In the genomic region with DNA sequence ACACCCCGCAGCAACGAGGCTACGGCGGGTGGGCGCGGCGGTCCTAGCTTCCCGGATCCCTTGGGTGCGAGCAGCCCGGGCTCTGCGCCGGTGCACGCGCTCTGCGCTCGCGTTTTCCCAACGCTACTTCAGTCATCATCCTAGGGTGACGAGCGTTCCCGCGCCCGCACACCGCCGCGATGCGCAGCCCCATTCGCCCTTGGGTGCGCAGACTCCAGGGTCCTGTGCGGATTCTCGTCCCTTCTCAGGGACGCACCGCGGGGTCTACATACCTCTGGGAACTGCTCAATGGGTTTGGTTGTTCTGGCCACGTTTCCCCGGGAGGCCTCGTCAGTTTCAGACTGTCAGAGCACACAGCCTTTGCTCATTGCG, we compare ENCODE assay signal across 7 mouse cellular contexts. TPM values are rescaled to one million over a fixed set of nuclear protein-coding genes. Genes with fewer than 3 reads are reported as not detected.
A peak's percentile ranks its signal among the peaks of the same experiment; 100 is the strongest.
DNase-seq lines count a peak whose midpoint lies in the region; ATAC-seq and TF ChIP-seq lines count a peak whose summit lies in the region.

No protein-coding gene starts in this region.

- peak overlapping the region; percentile 99 for H3K4me2 ChIP-seq in embryonic facial prominence, embryonic 13.5 days
- peak overlapping the region; percentile 97 for H3K4me2 ChIP-seq in intestine, embryonic 14.5 days (ENCODE audit: low read length)
- peak overlapping the region; percentile 85 for H3K4me2 ChIP-seq in midbrain, embryonic 13.5 days (replicated peaks)

- TF ChIP-seq POLR2A in liver, adult 2 months (IDR thresholded peaks at IDR 0.05; ENCODE audit: extremely low read depth, insufficient read depth, low read length) = no peak

- TF ChIP-seq CTCF in liver, adult 2 months (IDR thresholded peaks at IDR 0.05; ENCODE audit: low read depth, low read length) = no peak

- peaks cover 3% of the 10 kb centered on the region; the same call in 1 of the 2 replicates for H3K27me3 ChIP-seq in liver, adult 2 months (ENCODE audit: control insufficient read depth, insufficient read depth, low read length)
- H3K27me3 ChIP-seq in embryonic facial prominence, embryonic 13.5 days = peaks cover 76% of the 10 kb centered on the region
- H3K27me3 ChIP-seq in intestine, embryonic 14.5 days (replicated peaks; ENCODE audit: control insufficient read depth, insufficient read depth, low read length) = peaks cover 48% of the 10 kb centered on the region
- H3K27me3 ChIP-seq in midbrain, embryonic 13.5 days = peaks cover 61% of the 10 kb centered on the region

- WGBS in liver, adult 2 months = 1% methylated on average over 38 of the region's 38 CpGs
- under 1% methylated on average over 33 of the region's 38 CpGs for WGBS in embryonic facial prominence, embryonic 13.5 days
- WGBS in intestine, embryonic 14.5 days = under 1% methylated on average over 38 of the region's 38 CpGs
- under 1% methylated on average over 38 of the region's 38 CpGs for WGBS in midbrain, embryonic 13.5 days

- H3K4me1 ChIP-seq in liver, adult 2 months (ENCODE audit: control insufficient read depth, insufficient read depth, low read length) = no peaks in the 10 kb centered on the region
- H3K4me1 ChIP-seq in embryonic facial prominence, embryonic 13.5 days = peaks cover 10% of the 10 kb centered on the region
- no peaks in the 10 kb centered on the region for H3K4me1 ChIP-seq in intestine, embryonic 14.5 days (replicated peaks; ENCODE audit: control insufficient read depth, insufficient read depth, low read length)
- peaks cover 26% of the 10 kb centered on the region for H3K4me1 ChIP-seq in midbrain, embryonic 13.5 days (replicated peaks)

- H3K9me3 ChIP-seq in embryonic facial prominence, embryonic 13.5 days = no peaks in the 10 kb centered on the region
- H3K9me3 ChIP-seq in intestine, embryonic 14.5 days (ENCODE audit: control insufficient read depth, low read length) = no peaks in the 10 kb centered on the region
- no peaks in the 10 kb centered on the region for H3K9me3 ChIP-seq in midbrain, embryonic 13.5 days

- no peaks in the 10 kb centered on the region for H3K79me2 ChIP-seq in liver, adult 2 months (ENCODE audit: control insufficient read depth, insufficient read depth, low read length)

- H3K36me3 ChIP-seq in liver, adult 2 months (ENCODE audit: control insufficient read depth, insufficient read depth, low read length) = no peaks in the 10 kb centered on the region
- no peaks in the 10 kb centered on the region for H3K36me3 ChIP-seq in embryonic facial prominence, embryonic 13.5 days
- no peaks in the 10 kb centered on the region for H3K36me3 ChIP-seq in intestine, embryonic 14.5 days (ENCODE audit: control insufficient read depth, insufficient read depth, low read length)
- no peaks in the 10 kb centered on the region for H3K36me3 ChIP-seq in midbrain, embryonic 13.5 days

- H3K4me3 ChIP-seq in liver, adult 2 months (ENCODE audit: insufficient read depth, low read depth, low read length) = peak overlapping the region; percentile 65
- H3K4me3 ChIP-seq in embryonic facial prominence, embryonic 13.5 days = peak overlapping the region; percentile 60
- H3K4me3 ChIP-seq in intestine, embryonic 14.5 days (ENCODE audit: low read depth, low read length) = peak overlapping the region; percentile 51
- peak overlapping the region; percentile 55 for H3K4me3 ChIP-seq in midbrain, embryonic 13.5 days (replicated peaks)

- no peak for DNase-seq in liver, adult 2 months (ENCODE audit: extremely low read depth, low read depth, low spot score)
- DNase-seq in liver (no peak), R1 (ENCODE audit: low read depth, low spot score) (peak; percentile 33)
- DNase-seq in intestine, embryonic 14.5 days (ENCODE audit: low spot score) = peak; percentile 70
- DNase-seq in ovary, postnatal 10 days (ENCODE audit: low spot score) = no peak

- peak overlapping the region; percentile 74 for H3K9ac ChIP-seq in liver, adult 2 months (ENCODE audit: low read depth, low read length)
- peak overlapping the region; percentile 72 for H3K9ac ChIP-seq in embryonic facial prominence, embryonic 13.5 days
- peak overlapping the region; percentile 39; the same call in 1 of the 2 replicates for H3K9ac ChIP-seq in intestine, embryonic 14.5 days (ENCODE audit: low read length)
- peak overlapping the region; percentile 65 for H3K9ac ChIP-seq in midbrain, embryonic 13.5 days (replicated peaks)

- no peak overlapping the region for H3K27ac ChIP-seq in liver, adult 2 months (replicated peaks; ENCODE audit: insufficient read depth, low read depth, low read length)
- no peak overlapping the region for H3K27ac ChIP-seq in embryonic facial prominence, embryonic 13.5 days
- H3K27ac ChIP-seq in intestine, embryonic 14.5 days (ENCODE audit: low read depth) = no peak overlapping the region
- H3K27ac ChIP-seq in midbrain, embryonic 13.5 days = no peak overlapping the region

- 0 out of 2 replicates have a peak, but pooled peaks have one; percentile 8 for ATAC-seq in embryonic facial prominence, embryonic 13.5 days (ENCODE audit: insufficient number of reproducible peaks, insufficient read depth, low FRiP score, low TSS enrichment, low read depth)
- ATAC-seq in intestine, embryonic 14.5 days (replicated peaks; ENCODE audit: low FRiP score, low TSS enrichment, low read depth) = peak; percentile 33; the same call in 1 of the 2 replicates
- peak; percentile 49; the same call in 1 of the 2 replicates for ATAC-seq in midbrain, embryonic 13.5 days

RNA-seq across cellular contexts. Expression of a gene that starts 31.8 kb away (rescaled TPM):
- not detected in 2 replicates for total RNA-seq in liver, adult 2 months (2014; rRNA removed)
- polyA plus RNA-seq in liver, adult 2 months (2012; rRNA removed) = not detected in 2 replicates
- not detected in 2 replicates for polyA plus RNA-seq in embryonic facial prominence, embryonic 13.5 days (2015; fragmentation: Nextera tagmentation; extraction: Ambion mirVana)
- polyA plus RNA-seq in intestine, embryonic 14.5 days (2014; fragmentation: Nextera tagmentation; extraction: Ambion mirVana) = not detected in 2 replicates
- not detected in 2 replicates for polyA plus RNA-seq in midbrain, embryonic 13.5 days (2015; fragmentation: Nextera tagmentation; extraction: Ambion mirVana)

Comparison
In these comparisons a context has a peak if more than half of its experiments do, and no peak if none do; other contexts are left out.
1. DNase-seq: peak in R1 (single experiment) and intestine, embryonic 14.5 days (single experiment); none in liver, adult 2 months (single experiment), liver (single experiment) and ovary, postnatal 10 days (single experiment).
2. Peak in every context shown above with its lines, with median percentiles within 50 percentile points of each other: H3K4me3 ChIP-seq, H3K9ac ChIP-seq, ATAC-seq and H3K4me2 ChIP-seq.